ENCODE assay signal across 8 mouse cellular contexts in the genomic region with DNA sequence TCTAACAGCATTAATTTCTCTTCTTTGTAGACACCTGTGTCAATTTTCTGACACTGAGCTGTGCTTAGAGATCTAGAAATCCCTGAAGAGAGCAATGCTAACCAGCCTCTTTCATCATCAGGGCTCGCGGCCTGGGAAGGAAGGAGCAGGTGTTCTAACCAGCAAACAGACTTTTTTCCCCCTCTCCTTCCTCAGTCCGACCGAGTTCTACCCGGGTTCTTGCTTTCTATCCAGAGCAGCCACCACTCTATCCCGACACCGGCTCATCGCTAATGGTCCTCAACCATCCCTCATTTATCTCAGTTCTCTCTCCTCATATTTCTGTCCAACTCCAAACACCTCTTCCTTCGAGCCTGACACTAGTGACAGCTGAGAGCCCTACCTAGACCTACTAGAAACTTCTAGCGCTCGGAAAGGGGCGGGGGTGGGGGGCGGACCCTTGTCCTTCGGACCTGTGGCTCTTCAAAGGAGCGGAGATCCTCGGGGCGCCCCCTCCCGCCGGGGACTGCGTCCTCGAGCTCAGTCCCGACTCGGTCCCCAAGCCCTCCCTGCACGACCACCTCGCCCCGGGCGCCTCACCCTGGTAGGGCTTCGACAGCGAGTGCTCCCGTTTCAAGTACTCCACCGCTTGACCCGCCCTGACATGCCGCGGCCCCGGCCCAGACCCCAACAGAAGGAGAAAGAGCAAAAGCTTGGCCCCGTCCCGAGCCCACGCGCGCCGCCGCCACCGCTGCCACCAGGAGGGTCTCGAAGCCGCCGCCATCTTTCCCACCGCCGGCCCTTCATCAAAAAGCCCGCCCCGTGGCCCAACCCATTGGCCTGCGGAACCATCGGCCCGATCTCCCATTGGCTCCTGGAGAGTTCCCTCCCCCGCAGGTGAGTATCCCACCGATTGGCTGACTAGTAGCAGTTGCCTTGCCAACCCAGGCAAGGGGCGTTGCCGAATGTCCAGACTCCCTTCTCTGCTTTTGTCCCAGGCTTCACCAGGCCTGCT. TPM values are rescaled to one million over a fixed set of nuclear protein-coding genes. Genes with fewer than 3 reads are reported as not detected.
DNase-seq lines count a peak whose midpoint lies in the region; ATAC-seq lines count a peak whose summit lies in the region.

Gene Lman2l (minus strand): TSS at position 801 of the 994 bp plus-strand sequence.

- H3K9ac ChIP-seq in kidney, embryonic 15.5 days, result peak within 1 kb of the TSS; percentile 71

- peak; percentile 96 to 97 for DNase-seq in B cell, adult 2 months
- peak; percentile 99 for DNase-seq in brain, adult 2 months (ENCODE audit: low read depth, low spot score)
- DNase-seq in heart, embryonic 10.5 days (ENCODE audit: low spot score), result peak; percentile 99
- peak; percentile 96 for DNase-seq in liver
- DNase-seq in spleen, postnatal 4 days (ENCODE audit: low spot score in 2 of 2), result peak; percentile 95 to 97

- H3K36me3 ChIP-seq in heart, embryonic 10.5 days, result peaks cover 21% of the 10 kb centered on the region
- H3K36me3 ChIP-seq in kidney, embryonic 15.5 days, result peaks cover 30% of the 10 kb centered on the region

- peak within 1 kb of the TSS; percentile 81 for H3K4me3 ChIP-seq in heart, embryonic 10.5 days
- peak within 1 kb of the TSS; percentile 75 for H3K4me3 ChIP-seq in kidney, embryonic 15.5 days (replicated peaks)

- ATAC-seq in erythroblast, adult 5-6 weeks (replicated peaks; ENCODE audit: low FRiP score, poor library complexity, severe bottlenecking), result peak; percentile 100
- ATAC-seq in kidney, embryonic 15.5 days (replicated peaks; ENCODE audit: low FRiP score), result peak; percentile 99
- ATAC-seq in monocyte, adult 5-6 weeks (replicated peaks; ENCODE audit: insufficient number of reproducible peaks, low FRiP score, low TSS enrichment, poor library complexity, severe bottlenecking), result peak; percentile 98

- no peaks in the 10 kb centered on the region for H3K9me3 ChIP-seq in heart, embryonic 10.5 days
- H3K9me3 ChIP-seq in kidney, embryonic 15.5 days (replicated peaks), result no peaks in the 10 kb centered on the region

- peak within 1 kb of the TSS; percentile 92 for H3K27ac ChIP-seq in heart, embryonic 10.5 days
- H3K27ac ChIP-seq in kidney, embryonic 15.5 days, result peak within 1 kb of the TSS; percentile 80

- H3K4me1 ChIP-seq in heart, embryonic 10.5 days, result peaks cover 7% of the 10 kb centered on the region; the same call in 1 of the 2 replicates
- H3K4me1 ChIP-seq in kidney, embryonic 15.5 days, result peaks cover 11% of the 10 kb centered on the region

- no peaks in the 10 kb centered on the region for H3K27me3 ChIP-seq in heart, embryonic 10.5 days (ENCODE audit: insufficient read depth, poor library complexity, severe bottlenecking)
- no peaks in the 10 kb centered on the region for H3K27me3 ChIP-seq in kidney, embryonic 15.5 days

- 1% methylated on average over 57 of the region's 57 CpGs for WGBS in heart, embryonic 10.5 days
- WGBS in kidney, embryonic 15.5 days, result 1% methylated on average over 57 of the region's 57 CpGs

- peak within 1 kb of the TSS; percentile 73 for H3K4me2 ChIP-seq in kidney, embryonic 15.5 days

RNA-seq across cellular contexts. Expression of gene Lman2l, which starts in this region (rescaled TPM):
- 6.9 and 7.5 TPM in 2 replicates for total RNA-seq in erythroblast, adult 5-6 weeks (2015; ENCODE audit: low replicate concordance)
- 1.7 and 3.2 TPM in 2 replicates for total RNA-seq in erythroblast, adult 5-6 weeks (2017; ENCODE audit: low replicate concordance)
- polyA plus RNA-seq in heart, embryonic 10.5 days (2016; fragmentation: Nextera tagmentation; extraction: Ambion mirVana), result 53.7 and 57.8 TPM in 2 replicates
- polyA plus RNA-seq in kidney, embryonic 15.5 days (2015; fragmentation: Nextera tagmentation; extraction: Ambion mirVana), result 55.7 and 57.7 TPM in 2 replicates
- 8.0 to 12.1 TPM (median 10.8 TPM) in 3 replicates for total RNA-seq in monocyte, adult 5-6 weeks (2017)

Comparison
In these comparisons a context has a peak if more than half of its experiments do, and no peak if none do; other contexts are left out.
1. Peak in every context shown above with its lines: DNase-seq, ATAC-seq, H3K4me3 ChIP-seq and H3K27ac ChIP-seq.